Mouse (Mus musculus): ENCODE measurements around the gene Baiap2l2. TPM values are rescaled to one million over a fixed set of nuclear protein-coding genes. Genes with fewer than 3 reads are reported as not detected.

Gene Baiap2l2
- polyA plus RNA-seq, 1 experiment: not detected

DNA sequence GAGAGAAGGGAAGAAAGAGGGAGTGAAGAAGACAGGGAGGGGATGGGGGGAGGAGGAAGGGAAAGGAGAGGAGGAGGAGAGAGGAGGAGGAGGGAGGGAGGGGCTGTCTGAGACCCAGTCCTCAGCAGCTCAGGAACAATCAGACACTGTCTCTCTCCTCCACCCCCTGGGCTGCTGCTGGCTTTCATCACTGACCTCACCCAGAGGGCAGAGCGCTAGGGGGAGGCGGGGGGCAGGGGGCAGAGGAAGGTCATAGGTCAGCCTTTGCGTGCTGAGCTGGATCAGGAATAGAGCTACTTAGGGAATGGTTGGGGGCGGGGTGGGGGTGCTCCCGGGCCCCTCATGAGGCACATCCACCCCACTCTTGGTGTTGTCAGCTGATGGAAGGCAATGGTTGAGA is 61.7 kb downstream of the Baiap2l2 start:
- Histone ChIP-seq H3K27ac (ENCODE audit: insufficient read depth, low read depth, low read length) (peak overlapping the region; percentile 56; the same call in 1 of the 2 replicates), H3K4me1 (ENCODE audit: control insufficient read depth, insufficient read depth, low read length) (peaks cover 11% of the 10 kb centered on the region), H3K4me3 (ENCODE audit: insufficient read depth, low read depth, low read length) (no peak overlapping the region)
- TF ChIP-seq CTCF (IDR thresholded peaks at IDR 0.05; ENCODE audit: insufficient read depth, low read depth, low read length) (no peak), POLR2A (IDR thresholded peaks at IDR 0.05; ENCODE audit: insufficient read depth, low read depth, low read length) (no peak)
- WGBS: 17% methylated on average over 5 of the region's 5 CpGs

DNA sequence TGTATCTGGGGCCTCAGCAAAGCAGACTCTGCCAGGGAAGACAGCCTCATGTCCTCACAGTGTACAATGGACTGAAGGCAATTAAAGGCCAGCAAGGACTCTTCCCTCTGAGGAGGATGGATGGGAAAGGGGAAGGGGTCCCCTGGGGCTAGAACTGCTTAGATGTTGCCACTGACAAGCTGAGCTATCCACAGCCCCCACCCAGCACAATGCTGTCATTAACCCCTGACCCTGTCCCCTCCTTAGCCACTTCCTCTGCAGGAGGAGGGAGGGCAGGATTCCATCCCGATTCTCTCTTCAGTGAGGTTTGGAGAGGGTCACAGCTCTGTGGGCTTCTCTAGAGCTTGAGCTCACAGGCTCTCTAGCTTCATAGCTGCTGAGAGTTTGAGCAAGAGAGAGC is 65.8 kb downstream of the Baiap2l2 start:
- TF ChIP-seq POLR2A (IDR thresholded peaks at IDR 0.05; ENCODE audit: insufficient read depth, low read depth, low read length): no peak
- no peak for TF ChIP-seq CTCF (IDR thresholded peaks at IDR 0.05; ENCODE audit: insufficient read depth, low read depth, low read length)
- Histone ChIP-seq H3K4me1 (ENCODE audit: control insufficient read depth, insufficient read depth, low read length) (peaks cover 7% of the 10 kb centered on the region), H3K27ac (ENCODE audit: insufficient read depth, low read depth, low read length) (no peak overlapping the region), H3K4me3 (ENCODE audit: insufficient read depth, low read depth, low read length) (no peak overlapping the region)
- WGBS: 25% methylated on average over 1 of the region's 1 CpGs

DNA sequence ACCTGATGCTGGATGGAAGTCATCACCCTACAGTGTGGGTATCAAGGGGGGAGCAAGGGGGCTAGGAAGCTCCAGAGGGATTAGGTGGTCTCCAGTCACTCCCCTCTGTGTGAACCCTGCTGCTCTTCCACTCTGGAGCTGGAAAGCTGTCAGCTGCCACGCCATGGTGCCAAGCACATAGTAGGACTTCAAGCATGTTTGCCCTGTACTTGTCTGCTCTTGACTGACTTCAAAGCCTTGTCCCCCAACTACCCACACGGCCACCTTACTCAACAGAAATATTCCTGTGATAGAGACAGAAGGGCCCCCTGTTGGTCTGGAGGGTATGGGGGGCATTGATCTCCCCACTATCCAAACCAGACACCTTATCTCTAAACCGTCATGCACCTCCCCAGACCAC is 69.1 kb downstream of the Baiap2l2 start:
- Histone ChIP-seq H3K27ac (ENCODE audit: insufficient read depth, low read depth, low read length) (no peak overlapping the region), H3K4me3 (ENCODE audit: insufficient read depth, low read depth, low read length) (no peak overlapping the region), H3K4me1 (ENCODE audit: control insufficient read depth, insufficient read depth, low read length) (no peaks in the 10 kb centered on the region)
- 85% methylated on average over 3 of the region's 3 CpGs for WGBS
- no peak for TF ChIP-seq CTCF (IDR thresholded peaks at IDR 0.05; ENCODE audit: insufficient read depth, low read depth, low read length)
- no peak for TF ChIP-seq POLR2A (IDR thresholded peaks at IDR 0.05; ENCODE audit: insufficient read depth, low read depth, low read length)

DNA sequence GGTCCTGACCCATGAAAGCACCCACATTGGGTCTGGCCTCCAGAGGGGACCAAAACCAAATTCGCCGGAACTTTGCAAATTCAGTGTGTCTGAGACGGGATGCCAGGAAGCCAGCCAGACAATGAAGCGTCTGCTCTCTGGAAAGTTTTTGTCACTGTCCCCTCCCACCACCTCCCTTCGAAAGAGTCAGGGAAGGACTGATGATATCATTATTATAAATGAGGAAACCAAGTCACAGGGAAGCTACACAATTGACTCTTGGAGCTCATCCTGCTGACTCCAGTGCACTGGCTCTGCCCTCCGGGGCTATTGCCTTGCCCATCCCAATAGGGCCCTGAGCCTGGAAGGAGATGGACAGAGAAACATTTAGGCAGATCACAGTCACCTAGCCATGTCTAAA is 71.7 kb downstream of the Baiap2l2 start:
- 67% methylated on average over 6 of the region's 6 CpGs for WGBS
- Histone ChIP-seq H3K4me1 (ENCODE audit: control insufficient read depth, insufficient read depth, low read length) (peaks cover 7% of the 10 kb centered on the region; the same call in 1 of the 2 replicates), H3K27ac (ENCODE audit: insufficient read depth, low read depth, low read length) (peak overlapping the region; percentile 64), H3K4me3 (ENCODE audit: insufficient read depth, low read depth, low read length) (no peak overlapping the region)
- TF ChIP-seq POLR2A (IDR thresholded peaks at IDR 0.05; ENCODE audit: insufficient read depth, low read depth, low read length) (no peak), CTCF (IDR thresholded peaks at IDR 0.05; ENCODE audit: insufficient read depth, low read depth, low read length) (no peak)

DNA sequence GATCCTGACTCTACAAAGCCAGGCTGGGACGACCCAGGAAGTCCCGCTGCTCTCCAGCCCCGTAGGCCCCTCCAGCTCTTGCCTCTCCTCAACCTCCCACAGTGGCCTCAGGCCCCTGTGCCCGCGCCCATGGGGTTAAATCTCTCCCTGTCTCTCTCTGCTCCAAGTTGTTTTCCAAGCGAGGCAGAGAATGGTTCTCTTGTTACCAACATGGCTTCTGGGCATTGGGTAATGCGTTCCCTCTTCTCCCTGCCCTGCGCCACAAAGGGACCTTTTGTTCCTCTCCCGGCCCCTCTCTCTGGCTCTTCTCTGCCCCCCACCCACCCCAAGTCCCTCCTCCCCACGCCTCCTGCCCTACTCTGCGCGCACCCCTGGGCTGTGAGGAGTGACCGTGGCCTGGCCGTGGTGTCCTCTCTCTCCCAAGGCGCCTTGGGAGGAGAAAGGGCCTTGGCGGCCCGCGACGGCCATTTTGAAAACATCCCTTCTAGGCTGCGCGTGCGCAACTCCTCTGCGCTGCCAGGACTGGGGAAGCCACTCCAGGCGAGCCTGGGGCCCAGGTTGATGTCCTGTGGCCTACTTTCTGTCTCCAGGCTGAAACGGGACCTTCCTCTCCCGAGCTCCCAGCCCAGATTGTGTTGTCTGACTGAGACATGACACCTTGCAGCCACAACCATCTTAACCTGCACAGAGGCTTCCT is 72.4 kb downstream of the Baiap2l2 start:
- peak overlapping the region; percentile 64 for H3K27ac ChIP-seq (ENCODE audit: insufficient read depth, low read depth, low read length)

DNA sequence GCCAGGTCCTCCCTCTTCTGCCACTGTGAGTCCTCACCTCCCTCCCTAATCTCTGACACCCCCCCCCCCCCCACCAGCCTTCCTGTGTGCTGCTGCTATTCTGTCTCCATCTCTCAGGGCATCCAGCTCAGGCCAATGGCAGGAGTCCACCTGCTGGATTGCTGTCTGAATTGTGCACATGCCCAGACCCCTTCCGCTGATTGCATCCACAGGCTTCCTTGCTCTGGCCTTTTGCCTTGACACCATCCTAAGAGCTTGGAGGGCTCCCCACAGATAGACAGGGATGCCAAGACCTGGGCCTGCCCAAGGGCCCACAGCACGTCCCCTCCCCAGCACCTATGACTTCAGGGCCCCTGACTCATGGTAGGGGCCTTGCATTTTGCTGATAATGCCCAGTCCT is 75.0 kb downstream of the Baiap2l2 start:
- no peak for TF ChIP-seq CTCF (IDR thresholded peaks at IDR 0.05; ENCODE audit: insufficient read depth, low read depth, low read length)
- no peak for TF ChIP-seq POLR2A (IDR thresholded peaks at IDR 0.05; ENCODE audit: insufficient read depth, low read depth, low read length)
- H3K4me3 ChIP-seq (ENCODE audit: insufficient read depth, low read depth, low read length): no peak overlapping the region
- no peak overlapping the region for H3K27ac ChIP-seq (ENCODE audit: insufficient read depth, low read depth, low read length)
- peaks cover 7% of the 10 kb centered on the region; the same call in 1 of the 2 replicates for H3K4me1 ChIP-seq (ENCODE audit: control insufficient read depth, insufficient read depth, low read length)
- 77% methylated on average over 2 of the region's 2 CpGs for WGBS

More for the DNA sequence above, 72.4 kb downstream of the Baiap2l2 start:
- H3K4me1 ChIP-seq (ENCODE audit: control insufficient read depth, insufficient read depth, low read length): peaks cover 7% of the 10 kb centered on the region; the same call in 1 of the 2 replicates
- TF ChIP-seq POLR2A (IDR thresholded peaks at IDR 0.05; ENCODE audit: insufficient read depth, low read depth, low read length): no peak
- TF ChIP-seq CTCF (IDR thresholded peaks at IDR 0.05; ENCODE audit: insufficient read depth, low read depth, low read length): no peak
- no peak overlapping the region for H3K4me3 ChIP-seq (ENCODE audit: insufficient read depth, low read depth, low read length)
- 80% methylated on average over 26 of the region's 26 CpGs for WGBS

DNA sequence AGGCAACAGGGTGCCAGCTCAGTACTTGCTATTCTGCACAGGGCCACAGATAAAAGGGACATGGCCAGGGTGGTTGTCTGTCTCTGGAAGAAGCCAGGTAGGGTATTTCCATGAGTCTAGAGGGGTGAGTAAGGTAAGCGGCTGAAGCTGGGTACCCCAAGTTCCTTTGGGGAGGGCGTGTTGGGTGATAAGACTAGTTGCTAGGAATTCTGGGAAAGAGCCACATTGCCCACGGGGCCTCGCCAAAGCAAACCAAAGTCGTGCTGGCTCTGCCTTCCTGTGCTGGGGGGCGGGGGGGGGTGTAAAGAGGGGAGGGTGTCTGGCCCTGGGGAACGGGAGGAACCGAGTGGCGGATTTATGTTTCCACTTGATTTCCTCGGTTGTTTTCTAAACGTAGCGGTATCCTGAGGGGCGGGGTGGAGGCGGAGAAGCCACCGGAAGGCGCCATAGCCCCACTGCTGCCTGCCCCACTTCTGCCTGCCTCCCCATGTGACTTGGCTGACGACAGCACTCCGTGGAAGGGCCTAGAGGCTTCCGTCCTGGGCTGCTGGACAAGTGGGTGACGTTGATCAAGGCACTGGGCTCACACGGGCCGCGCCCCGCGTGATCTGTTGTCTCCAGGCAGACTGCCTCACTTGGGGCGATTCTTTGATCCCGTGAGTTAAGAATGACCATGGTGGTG is 76.4 kb downstream of the Baiap2l2 start:
- Histone ChIP-seq H3K4me1 (ENCODE audit: control insufficient read depth, insufficient read depth, low read length) (peaks cover 7% of the 10 kb centered on the region; the same call in 1 of the 2 replicates), H3K4me3 (ENCODE audit: insufficient read depth, low read depth, low read length) (no peak overlapping the region), H3K27ac (ENCODE audit: insufficient read depth, low read depth, low read length) (no peak overlapping the region)
- TF ChIP-seq CTCF (IDR thresholded peaks at IDR 0.05; ENCODE audit: insufficient read depth, low read depth, low read length) (no peak), POLR2A (IDR thresholded peaks at IDR 0.05; ENCODE audit: insufficient read depth, low read depth, low read length) (no peak)
- WGBS: 61% methylated on average over 27 of the region's 27 CpGs

DNA sequence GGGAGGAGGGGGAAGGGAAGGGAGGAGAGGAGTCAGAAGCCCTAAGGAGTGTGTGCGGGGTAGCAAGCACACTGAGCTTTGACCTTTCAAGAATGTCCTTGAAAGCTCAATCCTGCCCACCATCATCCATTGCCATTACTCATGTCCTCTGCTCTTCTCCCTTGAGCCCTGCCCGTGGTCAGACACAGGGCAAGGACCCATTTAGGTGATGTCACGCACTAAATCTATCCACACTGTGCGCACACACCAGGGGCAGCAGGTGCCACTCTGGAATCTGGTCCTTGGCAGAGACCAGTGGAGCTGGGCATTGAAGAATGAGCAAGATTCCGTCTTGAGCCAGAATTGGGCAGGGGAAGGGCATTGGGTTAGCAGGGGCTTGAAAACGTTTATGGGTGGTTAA is 77.1 kb downstream of the Baiap2l2 start:
- Histone ChIP-seq H3K4me3 (ENCODE audit: insufficient read depth, low read depth, low read length) (no peak overlapping the region), H3K27ac (ENCODE audit: insufficient read depth, low read depth, low read length) (no peak overlapping the region), H3K4me1 (ENCODE audit: control insufficient read depth, insufficient read depth, low read length) (peaks cover 7% of the 10 kb centered on the region; the same call in 1 of the 2 replicates)
- 75% methylated on average over 6 of the region's 6 CpGs for WGBS
- no peak for TF ChIP-seq CTCF (IDR thresholded peaks at IDR 0.05; ENCODE audit: insufficient read depth, low read depth, low read length)

Other genes starting within 250 kb of the Baiap2l2 start
- not detected in 2 replicates for gene Galr3, start 243.7 kb downstream of the Baiap2l2 start, polyA plus RNA-seq (2012; ENCODE audit: insufficient read depth, insufficient read length, low replicate concordance, missing spikeins)
- gene Ankrd54, start 222.6 kb downstream of the Baiap2l2 start, polyA plus RNA-seq (2012; ENCODE audit: insufficient read depth, insufficient read length, low replicate concordance, missing spikeins): not detected in 2 replicates
- gene Eif3l, start 210.4 kb downstream of the Baiap2l2 start, polyA plus RNA-seq (2012; ENCODE audit: insufficient read depth, insufficient read length, low replicate concordance, missing spikeins): not detected in 2 replicates
- 70.4 TPM in 1 of 2 replicates, not detected in the other for gene Micall1, start 176.6 kb downstream of the Baiap2l2 start, polyA plus RNA-seq (2012; ENCODE audit: insufficient read depth, insufficient read length, low replicate concordance, missing spikeins)
- gene Polr2f, start 144.5 kb downstream of the Baiap2l2 start, polyA plus RNA-seq (2012; ENCODE audit: insufficient read depth, insufficient read length, low replicate concordance, missing spikeins): not detected in 2 replicates
- not detected in 2 replicates for gene 1700088E04Rik, start 144.3 kb downstream of the Baiap2l2 start, polyA plus RNA-seq (2012; ENCODE audit: insufficient read depth, insufficient read length, low replicate concordance, missing spikeins)
- not detected in 2 replicates for gene Sox10, start 120.3 kb downstream of the Baiap2l2 start, polyA plus RNA-seq (2012; ENCODE audit: insufficient read depth, insufficient read length, low replicate concordance, missing spikeins)
- gene Pick1, start 56.4 kb downstream of the Baiap2l2 start, polyA plus RNA-seq (2012; ENCODE audit: insufficient read depth, insufficient read length, low replicate concordance, missing spikeins): not detected in 2 replicates
- not detected in 2 replicates for gene Gm49486, start 56.1 kb downstream of the Baiap2l2 start, polyA plus RNA-seq (2012; ENCODE audit: insufficient read depth, insufficient read length, low replicate concordance, missing spikeins)
- not detected in 2 replicates for gene Slc16a8, start 30.8 kb downstream of the Baiap2l2 start, polyA plus RNA-seq (2012; ENCODE audit: insufficient read depth, insufficient read length, low replicate concordance, missing spikeins)
- not detected in 2 replicates for gene Pla2g6, start 42.9 kb upstream of the Baiap2l2 start, polyA plus RNA-seq (2012; ENCODE audit: insufficient read depth, insufficient read length, low replicate concordance, missing spikeins)
- gene Maff, start 61.1 kb upstream of the Baiap2l2 start, polyA plus RNA-seq (2012; ENCODE audit: insufficient read depth, insufficient read length, low replicate concordance, missing spikeins): not detected in 2 replicates
- not detected in 2 replicates for gene Tmem184b, start 118.0 kb upstream of the Baiap2l2 start, polyA plus RNA-seq (2012; ENCODE audit: insufficient read depth, insufficient read length, low replicate concordance, missing spikeins)
- gene Csnk1e, start 170.0 kb upstream of the Baiap2l2 start, polyA plus RNA-seq (2012; ENCODE audit: insufficient read depth, insufficient read length, low replicate concordance, missing spikeins): not detected in 2 replicates
- 142 TPM in 1 of 2 replicates, not detected in the other for gene Kcnj4, start 219.7 kb upstream of the Baiap2l2 start, polyA plus RNA-seq (2012; ENCODE audit: insufficient read depth, insufficient read length, low replicate concordance, missing spikeins)
- not detected in 2 replicates for gene Kdelr3, start 230.9 kb upstream of the Baiap2l2 start, polyA plus RNA-seq (2012; ENCODE audit: insufficient read depth, insufficient read length, low replicate concordance, missing spikeins)

All from olfactory bulb, adult 2 months (tissue).